Mouse (Mus musculus) frontal cortex, postnatal 36 days (tissue): ENCODE measurements around the gene Snx29.

Source experiments
- DNase-seq, 2 experiments: peaks; one replicate each; pipeline ENCODE4 v3.0.0; 2022; ENCODE audit warnings: low spot score in 2 of 2

The Snx29 gene

GRCm38 (mm10) chr16:11685735-11686340, 363.1 kb downstream of the Snx29 start:
- DNase-seq = no peak

- no peak for DNase-seq
These were observed 365.1 kb downstream of the Snx29 start for GRCm38 (mm10) chr16:11687836-11688235.

- DNase-seq = no peak
These were observed 365.7 kb downstream of the Snx29 start for GRCm38 (mm10) chr16:11688281-11689005.

GRCm38 (mm10) chr16:11690097-11690496, 367.4 kb downstream of the Snx29 start:
- DNase-seq = peak; percentile 26 to 56

- peak in 1 of 2 experiments; percentile 34 for DNase-seq
These were observed 368.0 kb downstream of the Snx29 start for GRCm38 (mm10) chr16:11690756-11691155.

- DNase-seq = no peak
These were observed 368.9 kb downstream of the Snx29 start for GRCm38 (mm10) chr16:11691487-11692200.

- DNase-seq = no peak
These were observed 370.0 kb downstream of the Snx29 start for GRCm38 (mm10) chr16:11692744-11693143.

- no peak for DNase-seq
These were observed 371.7 kb downstream of the Snx29 start for GRCm38 (mm10) chr16:11694386-11694785.

GRCm38 (mm10) chr16:11696767-11697166, 374.1 kb downstream of the Snx29 start:
- DNase-seq = no peak

GRCm38 (mm10) chr16:11697710-11698357, 375.1 kb downstream of the Snx29 start:
- peak; percentile 30 to 52 for DNase-seq

- no peak for DNase-seq
These were observed 378.9 kb downstream of the Snx29 start for GRCm38 (mm10) chr16:11701579-11701978.

GRCm38 (mm10) chr16:11704096-11704495, 381.4 kb downstream of the Snx29 start:
- no peak for DNase-seq

GRCm38 (mm10) chr16:11705456-11705855, 382.7 kb downstream of the Snx29 start:
- DNase-seq = no peak

GRCm38 (mm10) chr16:11708097-11708496, 385.4 kb downstream of the Snx29 start:
- no peak for DNase-seq

GRCm38 (mm10) chr16:11709382-11709781, 386.7 kb downstream of the Snx29 start:
- DNase-seq = no peak

GRCm38 (mm10) chr16:11709999-11710667, 387.4 kb downstream of the Snx29 start:
- DNase-seq = no peak

- DNase-seq = peak in 1 of 2 experiments; percentile 22
These were observed 390.7 kb downstream of the Snx29 start for GRCm38 (mm10) chr16:11713265-11713865.

- DNase-seq = no peak
These were observed 394.2 kb downstream of the Snx29 start for GRCm38 (mm10) chr16:11716932-11717331.

- DNase-seq = no peak
These were observed 403.2 kb downstream of the Snx29 start for GRCm38 (mm10) chr16:11725901-11726300.

GRCm38 (mm10) chr16:11727331-11727730, 404.6 kb downstream of the Snx29 start:
- DNase-seq = no peak

GRCm38 (mm10) chr16:11728131-11728530, 405.4 kb downstream of the Snx29 start:
- DNase-seq = no peak
